In the genomic region with DNA sequence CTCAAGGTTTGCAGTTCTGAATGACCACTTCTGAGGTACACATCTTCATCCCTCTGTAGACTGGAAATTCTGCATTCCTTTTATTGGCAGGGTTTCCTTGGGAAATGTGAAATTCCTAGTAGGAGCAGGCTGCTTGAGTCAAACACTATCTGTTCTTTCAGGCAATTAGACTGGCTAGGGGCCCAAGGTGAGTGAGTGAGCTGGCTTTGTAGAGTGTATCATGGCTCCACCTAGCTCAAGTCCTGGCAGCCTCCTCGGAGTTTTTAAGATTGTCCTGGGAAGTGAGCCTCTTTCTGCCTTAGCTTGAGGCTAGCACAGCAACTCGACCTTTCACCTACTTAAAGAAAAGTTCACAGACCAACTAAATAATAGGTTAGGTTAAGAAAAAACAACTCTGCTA, we compare ENCODE assay signal across 8 mouse cellular contexts. TPM values are rescaled to one million over a fixed set of nuclear protein-coding genes. Genes with fewer than 3 reads are reported as not detected.
A peak's percentile ranks its signal among the peaks of the same experiment; 100 is the strongest.
DNase-seq lines count a peak whose midpoint lies in the region; ATAC-seq lines count a peak whose summit lies in the region.

No protein-coding gene starts in this region.

- no peak overlapping the region; the same call in 1 of the 2 replicates for H3K4me2 ChIP-seq in heart, embryonic 16.5 days (ENCODE audit: low read depth, low read length)
- H3K4me2 ChIP-seq in limb, embryonic 11.5 days (ENCODE audit: low read depth, severe bottlenecking), result no peak overlapping the region
- H3K4me2 ChIP-seq in stomach, embryonic 16.5 days (ENCODE audit: low read depth, low read length), result no peak overlapping the region

- no peaks in the 10 kb centered on the region for H3K36me3 ChIP-seq in heart, embryonic 16.5 days (ENCODE audit: control insufficient read depth, insufficient read depth)
- no peaks in the 10 kb centered on the region for H3K36me3 ChIP-seq in limb, embryonic 11.5 days (ENCODE audit: control insufficient read depth, insufficient read depth, low read length)
- H3K36me3 ChIP-seq in stomach, embryonic 16.5 days (ENCODE audit: control insufficient read depth, insufficient read depth, low read length), result no peaks in the 10 kb centered on the region

- peak; percentile 32 to 36 for DNase-seq in cerebellum, postnatal 10 days
- DNase-seq in cerebellum, postnatal 36 days, result no peak
- peak; percentile 83 for DNase-seq in adrenal gland, adult 2 months
- DNase-seq in limb, embryonic 11.5 days (ENCODE audit: low spot score), result peak; percentile 43
- no peak for DNase-seq in layer of hippocampus, adult 18-20 months (ENCODE audit: low spot score in 2 of 2)
- DNase-seq in right cerebral cortex, adult 18-20 months, result no peak

- no peak for ATAC-seq in heart, embryonic 16.5 days (replicated peaks; ENCODE audit: extremely low read depth, insufficient read depth, low FRiP score)
- no peak for ATAC-seq in limb, embryonic 11.5 days (ENCODE audit: insufficient number of reproducible peaks, low FRiP score, low TSS enrichment, low read depth)
- no peak for ATAC-seq in stomach, embryonic 16.5 days (ENCODE audit: insufficient read depth, low FRiP score)

- WGBS in heart, embryonic 16.5 days, result 12% methylated on average over 2 of the region's 2 CpGs
- WGBS in limb, embryonic 11.5 days, result 16% methylated on average over 2 of the region's 2 CpGs
- WGBS in stomach, embryonic 16.5 days, result 17% methylated on average over 2 of the region's 2 CpGs

- H3K4me3 ChIP-seq in heart, embryonic 16.5 days (ENCODE audit: low read length), result no peak overlapping the region
- no peak overlapping the region for H3K4me3 ChIP-seq in limb, embryonic 11.5 days (ENCODE audit: low read depth, low read length)
- no peak overlapping the region for H3K4me3 ChIP-seq in stomach, embryonic 16.5 days (replicated peaks; ENCODE audit: low read length)

- H3K9ac ChIP-seq in heart, embryonic 16.5 days (ENCODE audit: low read length), result no peak overlapping the region
- no peak overlapping the region for H3K9ac ChIP-seq in limb, embryonic 11.5 days (ENCODE audit: low read length)
- no peak overlapping the region for H3K9ac ChIP-seq in stomach, embryonic 16.5 days (ENCODE audit: low read length)

- peak overlapping the region; percentile 63 for H3K27ac ChIP-seq in heart, embryonic 16.5 days (ENCODE audit: low read length)
- no peak overlapping the region for H3K27ac ChIP-seq in limb, embryonic 11.5 days (replicated peaks; ENCODE audit: low read depth, low read length)
- peak overlapping the region; percentile 83 for H3K27ac ChIP-seq in stomach, embryonic 16.5 days (ENCODE audit: low read length)

- no peaks in the 10 kb centered on the region for H3K9me3 ChIP-seq in heart, embryonic 16.5 days (replicated peaks; ENCODE audit: control insufficient read depth, low read length)
- H3K9me3 ChIP-seq in limb, embryonic 11.5 days (ENCODE audit: control insufficient read depth, low read length), result no peaks in the 10 kb centered on the region
- no peaks in the 10 kb centered on the region for H3K9me3 ChIP-seq in stomach, embryonic 16.5 days (replicated peaks; ENCODE audit: control insufficient read depth, low read length)

- H3K4me1 ChIP-seq in heart, embryonic 16.5 days (ENCODE audit: control insufficient read depth, insufficient read depth, low read length), result peaks cover 25% of the 10 kb centered on the region
- peaks cover 11% of the 10 kb centered on the region for H3K4me1 ChIP-seq in limb, embryonic 11.5 days (ENCODE audit: control insufficient read depth, insufficient read depth, low read length)
- peaks cover 21% of the 10 kb centered on the region for H3K4me1 ChIP-seq in stomach, embryonic 16.5 days (ENCODE audit: control insufficient read depth, insufficient read depth, low read length)

- H3K27me3 ChIP-seq in heart, embryonic 16.5 days (ENCODE audit: control insufficient read depth, insufficient read depth, low read length), result no peaks in the 10 kb centered on the region
- no peaks in the 10 kb centered on the region for H3K27me3 ChIP-seq in limb, embryonic 11.5 days (ENCODE audit: control insufficient read depth, insufficient read depth, low read length)
- H3K27me3 ChIP-seq in stomach, embryonic 16.5 days (ENCODE audit: control insufficient read depth, insufficient read depth, low read length), result no peaks in the 10 kb centered on the region

RNA-seq across cellular contexts. Expression of a gene that starts 1.2 kb away (rescaled TPM):
- total RNA-seq in adrenal gland, adult 2 months (2021), result 10 to 100 TPM; 19.6 to 38.1 TPM
- polyA plus RNA-seq in adrenal gland, adult 2 months (2012; rRNA removed), result 3.5 and 4.3 TPM in 2 replicates
- polyA plus RNA-seq in heart, embryonic 16.5 days (2015; fragmentation: Nextera tagmentation; extraction: Ambion mirVana), result 78.7 and 87.1 TPM in 2 replicates
- 85.6 and 88.6 TPM in 2 replicates for polyA plus RNA-seq in limb, embryonic 11.5 days (2014; fragmentation: Nextera tagmentation; extraction: Ambion mirVana)
- polyA plus RNA-seq in stomach, embryonic 16.5 days (2015; fragmentation: Nextera tagmentation; extraction: Ambion mirVana), result 55.0 and 56.4 TPM in 2 replicates
- total RNA-seq in layer of hippocampus, adult 18-20 months (2021), result 100 to 1,000 TPM; 200 to 202 TPM

RNA-seq across cellular contexts. Expression of a gene that starts 1.4 kb away (rescaled TPM):
- 1 to 10 TPM; 3.4 to 3.5 TPM for total RNA-seq in adrenal gland, adult 2 months (2021)
- polyA plus RNA-seq in adrenal gland, adult 2 months (2012; rRNA removed), result 0.08 and 0.12 TPM in 2 replicates
- 1.8 and 2.2 TPM in 2 replicates for polyA plus RNA-seq in heart, embryonic 16.5 days (2015; fragmentation: Nextera tagmentation; extraction: Ambion mirVana)
- polyA plus RNA-seq in limb, embryonic 11.5 days (2014; fragmentation: Nextera tagmentation; extraction: Ambion mirVana), result 5.3 and 5.4 TPM in 2 replicates
- 2.3 and 2.4 TPM in 2 replicates for polyA plus RNA-seq in stomach, embryonic 16.5 days (2015; fragmentation: Nextera tagmentation; extraction: Ambion mirVana)
- total RNA-seq in layer of hippocampus, adult 18-20 months (2021), result 10 to 100 TPM; 27.7 to 33.2 TPM

Comparison
In these comparisons a context has a peak if more than half of its experiments do, and no peak if none do; other contexts are left out.
1. DNase-seq: peak in cerebellum, postnatal 10 days (2 of 2), adrenal gland, adult 2 months (single experiment) and limb, embryonic 11.5 days (single experiment); none in cerebellum, postnatal 36 days (0 of 2), layer of hippocampus, adult 18-20 months (0 of 2) and right cerebral cortex, adult 18-20 months (single experiment).
2. RNA of a gene that starts 1.2 kb away (polyA plus RNA-seq): 78.7 to 87.1 TPM in heart, embryonic 16.5 days, 85.6 to 88.6 TPM in limb, embryonic 11.5 days and 55.0 to 56.4 TPM in stomach, embryonic 16.5 days; 3.5 to 4.3 TPM in adrenal gland, adult 2 months; every median in the first group is over 10 times any median in the second.